ENCODE assay signal across 26 mouse cellular contexts in genomic region chr3:147118622-147119021, GRCm38 (mm10).
"Had no signal": no experiment of that assay in that cellular context is flagged by ENCODE, and none has a peak within 500 bp of the region (broad histone marks: within the 10 kb centered on the region; RNA-seq: fewer than 3 reads in every experiment).

No protein-coding gene starts in this region.

- H3K36me3 ChIP-seq: embryonic facial prominence, embryonic 10.5 days; embryonic facial prominence, embryonic 12.5 days; embryonic facial prominence, embryonic 13.5 days; embryonic facial prominence, embryonic 15.5 days; forebrain, embryonic 10.5 days; forebrain, embryonic 15.5 days had no signal

- H3K9ac ChIP-seq: embryonic facial prominence, embryonic 12.5 days; embryonic facial prominence, embryonic 13.5 days; embryonic facial prominence, embryonic 15.5 days; forebrain, embryonic 13.5 days; forebrain, embryonic 15.5 days; forebrain, postnatal 0 days had no signal

- H3K4me1 ChIP-seq: embryonic facial prominence, embryonic 12.5 days; embryonic facial prominence, embryonic 13.5 days; embryonic facial prominence, embryonic 15.5 days; forebrain, embryonic 10.5 days; forebrain, embryonic 13.5 days; forebrain, embryonic 15.5 days had no signal

- H3K27me3 ChIP-seq: embryonic facial prominence, embryonic 12.5 days; embryonic facial prominence, embryonic 13.5 days; embryonic facial prominence, embryonic 15.5 days; forebrain, embryonic 13.5 days; forebrain, embryonic 15.5 days had no signal

- DNase-seq: cerebellum, adult 2 months; cerebellum, adult 8-10 months; cerebellum, adult 9-10 months; cerebellum, adult 9-11 months; cerebellum, postnatal 10 days; cerebellum, postnatal 14 days; cerebellum, postnatal 36 days; forebrain, postnatal 0 days; gastrocnemius, adult 2 months; gastrocnemius, postnatal 10 days; gastrocnemius, postnatal 14 days; gastrocnemius, postnatal 25 days; gastrocnemius, postnatal 36 days; heart, adult 11 months; heart, adult 18-20 months; heart, adult 2 months had no signal

- ATAC-seq: forebrain, embryonic 13.5 days; forebrain, embryonic 14.5 days; forebrain, embryonic 15.5 days; forebrain, embryonic 16.5 days; forebrain, postnatal 0 days had no signal

- H3K9me3 ChIP-seq: embryonic facial prominence, embryonic 10.5 days; embryonic facial prominence, embryonic 12.5 days; embryonic facial prominence, embryonic 13.5 days; embryonic facial prominence, embryonic 15.5 days; forebrain, embryonic 10.5 days; forebrain, embryonic 13.5 days; forebrain, embryonic 15.5 days had no signal

- H3K27ac ChIP-seq: embryonic facial prominence, embryonic 10.5 days; embryonic facial prominence, embryonic 12.5 days; embryonic facial prominence, embryonic 13.5 days; embryonic facial prominence, embryonic 15.5 days; forebrain, embryonic 10.5 days; forebrain, embryonic 13.5 days; forebrain, embryonic 15.5 days; gastrocnemius, adult 2 months; heart, adult 2 months had no signal

- H3K4me3 ChIP-seq: embryonic facial prominence, embryonic 10.5 days; embryonic facial prominence, embryonic 12.5 days; embryonic facial prominence, embryonic 13.5 days; embryonic facial prominence, embryonic 15.5 days; erythroblast, embryonic 14.5 days; forebrain, embryonic 10.5 days; forebrain, embryonic 13.5 days; forebrain, embryonic 15.5 days; gastrocnemius, adult 2 months; heart, adult 2 months had no signal

- H3K4me2 ChIP-seq: embryonic facial prominence, embryonic 12.5 days; embryonic facial prominence, embryonic 13.5 days; embryonic facial prominence, embryonic 15.5 days; forebrain, embryonic 13.5 days; forebrain, embryonic 15.5 days had no signal
